Mouse (Mus musculus): ENCODE data around the gene Nynrin.

Nynrin gene

GRCm38 (mm10) chr14:55880982-55881381 lies 27.2 kb downstream of the Nynrin start:
- no peak for DNase-seq

DNA sequence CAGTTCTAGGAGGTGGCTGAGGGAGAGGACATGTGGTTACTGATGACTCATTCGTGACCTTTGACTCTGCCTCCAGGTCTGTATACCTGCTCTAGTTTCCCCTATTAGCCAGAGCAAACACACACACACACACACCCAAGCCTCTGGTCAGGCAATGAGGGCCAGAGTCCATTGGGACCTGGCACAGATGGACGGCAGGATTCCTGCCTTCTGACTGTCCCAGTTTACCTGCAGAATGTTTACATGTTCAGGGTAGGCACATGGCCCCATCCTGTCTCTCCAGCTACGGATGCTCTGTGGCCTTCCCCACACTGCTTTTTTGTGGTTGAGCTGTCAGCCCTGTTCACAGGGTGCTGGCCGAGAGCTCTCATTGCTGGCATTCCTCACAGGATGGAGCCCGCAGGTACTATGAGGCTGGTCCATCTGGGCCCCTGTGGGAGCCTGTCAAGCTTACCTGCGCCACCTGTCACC lies 28.4 kb downstream of the Nynrin start:
- DNase-seq: no peak

- DNase-seq: no peak
These were observed 29.4 kb downstream of the Nynrin start for GRCm38 (mm10) chr14:55883149-55883661.

DNA sequence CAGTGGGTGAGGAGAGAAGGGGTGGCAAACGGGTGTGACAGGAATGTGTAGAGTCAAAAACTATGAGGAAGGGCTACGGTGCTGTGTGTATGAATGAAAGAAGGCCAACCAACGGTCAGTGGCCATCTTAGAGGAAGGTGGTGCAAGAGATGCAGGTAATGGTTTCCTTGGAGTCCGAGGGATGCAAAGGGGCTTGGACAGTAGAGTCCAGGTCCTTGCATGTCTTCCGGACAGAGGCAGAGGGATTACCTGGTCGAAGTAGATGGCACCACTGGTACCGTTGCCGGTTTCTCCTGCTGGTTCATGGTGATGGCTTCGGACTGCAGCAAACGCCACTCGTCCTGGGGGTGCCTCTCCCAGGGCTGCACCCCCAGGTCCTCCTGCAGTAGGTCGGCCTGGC lies 29.9 kb downstream of the Nynrin start:
- no peak for DNase-seq

DNA sequence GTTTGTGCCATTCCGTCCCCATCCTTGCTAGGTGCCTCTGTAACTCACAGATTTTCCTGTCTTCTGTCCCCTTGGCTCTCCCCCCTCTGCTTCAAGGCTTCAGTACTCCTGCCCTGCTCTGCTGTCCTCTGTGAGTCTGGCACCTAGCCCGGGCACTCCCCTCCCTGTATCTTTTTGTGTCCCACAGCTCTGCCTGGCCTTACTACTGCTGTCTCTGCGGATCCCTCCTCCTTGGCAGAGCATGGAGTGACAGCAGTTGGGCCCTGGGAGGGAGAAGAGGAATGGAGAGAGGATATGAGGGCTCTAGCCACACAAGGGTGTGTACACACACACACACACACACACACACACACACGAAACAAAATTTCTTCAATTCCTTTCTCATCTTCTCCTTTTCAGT lies 30.4 kb downstream of the Nynrin start, which contains the start of gene Cbln3:
Cbln3 (minus strand) TSS at position 227 of the 400 bp plus-strand sequence.
- DNase-seq: no peak

GRCm38 (mm10) chr14:55884713-55885113 lies 30.9 kb downstream of the Nynrin start, which contains the start of gene Khnyn:
Gene Khnyn (plus strand): TSS chr14:55884947.
- peak; percentile 83 to 85 for DNase-seq

DNA sequence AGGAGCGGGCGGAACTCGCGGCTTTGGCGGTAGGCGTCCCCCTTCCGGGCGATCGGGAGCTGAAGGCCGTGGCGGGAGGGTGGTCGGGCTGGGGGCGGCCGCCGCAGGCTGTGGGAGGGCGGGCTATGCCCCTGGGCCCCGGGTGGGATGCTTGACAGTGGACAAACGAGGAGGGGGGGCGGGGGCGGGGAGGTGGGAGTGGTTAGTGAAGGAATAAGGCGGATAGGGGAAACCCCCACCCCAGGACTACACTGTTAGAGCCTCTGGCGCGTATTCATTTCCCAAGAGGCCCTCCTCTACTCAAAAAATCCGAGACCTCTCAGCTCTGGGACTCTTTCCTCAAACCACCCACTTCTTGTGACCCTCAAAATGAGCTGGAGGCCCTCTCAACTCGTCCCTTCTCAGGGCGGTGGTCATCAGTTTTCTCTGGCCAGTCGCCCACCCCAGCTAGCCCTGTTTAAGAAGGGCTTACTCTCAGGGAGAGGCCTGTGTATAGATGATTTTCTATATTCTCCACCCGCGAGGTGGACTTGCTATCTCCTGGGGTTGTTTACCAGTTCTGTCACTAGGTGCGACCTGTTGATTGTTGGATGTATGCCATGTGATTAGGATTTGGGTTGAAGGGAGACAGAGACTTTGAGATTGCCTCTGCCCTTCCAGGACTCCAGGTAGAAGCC lies 31.4 kb downstream of the Nynrin start:
- peak in 1 of 2 experiments; percentile 48 for DNase-seq

- peak; percentile 75 to 79 for DNase-seq
These were observed 32.0 kb downstream of the Nynrin start for GRCm38 (mm10) chr14:55885791-55886271.

DNA sequence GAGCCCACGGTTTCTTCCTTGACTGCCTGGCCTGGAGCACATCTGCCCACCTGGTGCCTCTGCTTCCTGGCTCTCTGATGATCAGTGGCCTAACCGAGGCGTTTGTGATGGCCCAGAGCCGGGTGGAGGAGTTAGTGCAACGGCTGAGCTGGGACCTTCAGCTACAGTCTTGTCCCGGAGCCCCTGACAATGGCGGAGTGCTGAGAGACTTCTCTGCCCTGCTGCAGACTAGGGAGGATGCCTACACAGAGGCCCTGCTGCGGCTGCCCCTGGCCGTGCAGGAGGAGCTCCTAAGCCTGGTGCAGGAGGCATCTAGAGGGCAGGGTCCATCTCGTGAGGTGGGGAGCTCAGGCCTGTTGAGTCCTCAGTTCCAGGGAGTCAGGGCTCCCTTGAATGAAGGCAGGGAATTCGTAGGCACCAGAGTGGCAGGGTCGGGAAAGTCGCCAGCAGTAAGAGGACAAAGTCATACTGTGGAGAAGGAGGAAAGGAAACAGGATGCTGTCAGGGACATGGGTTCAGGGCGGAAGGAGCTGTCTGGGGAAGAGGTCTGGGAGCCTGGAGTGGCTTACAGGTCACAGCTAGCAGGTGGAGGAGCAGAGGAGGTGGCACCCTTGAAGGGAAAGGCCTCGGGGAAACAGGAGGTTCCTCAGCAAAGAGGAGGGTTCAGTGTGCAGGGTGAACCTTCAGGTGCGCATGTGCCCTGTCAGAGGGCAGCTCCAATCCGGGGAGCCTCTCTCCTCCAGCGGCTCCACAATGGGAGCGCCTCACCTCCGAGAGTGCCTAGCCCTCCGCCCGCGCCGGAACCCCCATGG lies 33.0 kb downstream of the Nynrin start:
- no peak for DNase-seq

DNA sequence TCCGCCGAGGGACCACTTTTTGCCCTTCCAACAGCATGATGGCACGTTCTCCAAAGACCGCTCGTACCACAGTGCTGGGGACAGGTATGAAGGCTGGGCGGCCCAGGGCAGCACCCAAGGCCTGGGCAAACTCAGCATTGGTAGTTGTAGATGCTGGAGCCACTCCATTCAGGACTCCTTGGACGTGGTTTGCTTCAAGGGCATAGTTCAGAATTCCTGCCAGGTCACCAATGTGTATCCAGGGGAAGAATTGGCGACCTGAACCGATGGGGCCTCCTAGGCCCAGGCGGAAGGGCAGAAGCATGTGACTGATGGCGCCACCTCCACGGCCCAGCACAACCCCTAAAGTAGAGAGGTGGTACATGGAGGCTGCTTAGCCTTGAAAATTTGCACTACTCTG lies 43.9 kb downstream of the Nynrin start:
- no peak for DNase-seq

DNA sequence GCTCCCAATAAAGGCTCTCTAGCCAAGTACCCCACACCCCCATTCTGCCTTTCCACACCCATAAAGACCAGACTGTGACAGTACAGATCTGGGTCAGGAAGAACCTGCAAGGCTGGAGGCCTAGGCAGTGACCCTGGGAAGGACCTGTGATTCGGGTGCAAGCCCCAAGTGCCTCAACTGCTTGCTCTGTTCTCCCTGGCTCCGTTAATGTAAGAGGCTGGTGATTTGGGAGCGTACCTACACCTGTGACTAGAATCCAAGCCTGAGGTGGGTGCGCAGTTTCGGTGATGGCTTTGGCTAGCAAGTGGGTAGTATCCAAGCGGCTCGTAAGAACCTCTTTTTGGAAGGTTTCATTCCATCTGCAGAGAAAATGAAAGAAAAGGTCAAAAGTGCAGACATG lies 45.1 kb downstream of the Nynrin start:
- DNase-seq: no peak

- peak; percentile 87 for DNase-seq
These were observed 46.0 kb downstream of the Nynrin start, which contains the start of gene Sdr39u1 for GRCm38 (mm10) chr14:55899701-55900413. Gene Sdr39u1 (minus strand): TSS chr14:55900293.

- no peak for DNase-seq
These were observed 46.6 kb downstream of the Nynrin start for GRCm38 (mm10) chr14:55900414-55900755.

DNA sequence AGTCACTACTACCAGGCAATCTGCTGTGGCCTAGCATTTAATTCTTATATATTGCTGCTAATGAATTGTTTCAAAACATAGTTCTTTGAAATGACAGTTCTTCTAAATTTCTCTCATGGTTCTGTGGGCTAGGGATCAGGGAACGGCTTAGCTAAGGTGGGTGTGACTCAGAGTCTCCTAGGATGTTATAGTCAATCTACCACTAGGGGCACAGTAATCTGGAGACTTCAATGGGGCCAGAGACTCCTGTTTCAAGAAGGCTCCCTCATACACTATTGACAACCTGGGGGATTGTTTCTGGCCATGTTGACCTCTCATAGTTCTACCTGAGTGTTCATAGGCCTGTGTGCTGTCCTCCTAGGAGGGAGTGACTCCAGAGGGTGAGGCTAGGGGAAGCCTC lies 51.7 kb downstream of the Nynrin start:
- DNase-seq: no peak

DNA sequence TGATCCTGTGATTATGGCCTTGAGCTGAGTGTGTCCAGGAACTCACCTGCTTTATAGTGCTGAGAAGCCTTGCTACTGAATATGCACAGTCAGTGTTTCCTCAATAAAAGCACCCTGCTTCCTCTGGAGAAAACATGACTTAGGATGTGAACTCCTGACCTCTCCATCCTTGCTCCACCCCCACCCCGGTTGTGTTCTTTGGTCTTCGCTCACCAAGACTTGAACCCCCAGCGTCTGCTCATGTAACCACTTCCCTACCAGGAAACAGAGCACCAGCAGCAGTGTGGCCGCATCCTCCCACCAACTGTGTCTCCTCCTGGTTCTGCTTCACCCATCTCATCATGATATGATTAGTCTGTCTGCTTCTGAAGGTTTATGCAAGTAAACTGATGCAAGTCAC lies 59.6 kb downstream of the Nynrin start:
- no peak for DNase-seq

GRCm38 (mm10) chr14:55918240-55919082 lies 64.7 kb downstream of the Nynrin start:
- peak; percentile 77 to 78 for DNase-seq

DNA sequence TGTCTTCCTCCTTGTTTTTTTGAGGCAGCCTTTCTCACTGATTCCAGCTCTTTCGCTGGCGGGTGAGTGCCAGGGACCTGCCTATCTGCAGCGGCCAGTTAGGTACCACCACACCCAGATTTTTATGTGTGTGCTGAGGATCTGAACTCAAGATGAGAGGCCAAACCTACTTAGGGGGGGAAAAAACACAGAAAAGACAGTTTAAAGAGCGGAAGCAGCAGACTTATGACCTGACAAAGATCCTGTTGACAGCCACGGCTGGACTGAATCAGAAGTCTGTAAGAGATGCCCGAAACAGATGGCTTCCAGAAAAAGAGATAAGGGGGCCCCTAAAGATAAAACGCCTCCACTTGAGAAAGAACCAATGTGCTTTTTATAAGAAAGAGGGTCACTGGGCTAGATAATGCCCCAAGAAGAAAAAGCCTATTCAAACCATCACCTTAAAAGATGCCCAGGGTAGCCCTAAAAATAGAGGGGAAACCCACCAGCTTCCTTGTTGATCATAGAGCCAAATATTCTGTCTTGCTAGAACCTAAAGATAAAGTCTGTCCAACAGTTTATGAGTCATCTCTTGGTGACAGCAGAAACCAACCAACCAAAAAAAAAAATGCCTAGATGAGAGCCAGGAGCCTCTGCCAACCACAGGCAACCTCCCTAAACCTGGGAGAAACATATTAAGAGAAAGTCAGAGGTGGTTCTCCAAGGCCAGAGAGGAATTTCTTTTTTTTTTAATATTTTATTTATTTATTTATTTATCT lies 68.8 kb downstream of the Nynrin start:
- no peak for DNase-seq
